Mouse (Mus musculus): ENCODE data around the gene Nif3l1.
A peak's percentile ranks its signal among the peaks of the same experiment; 100 is the strongest.

Gene Nif3l1

GRCm38 (mm10) chr1:58458175-58458574, 13.2 kb downstream of the Nif3l1 start:
- DNase-seq (ENCODE audit: low spot score), result no peak

GRCm38 (mm10) chr1:58458867-58459266, 13.9 kb downstream of the Nif3l1 start:
- DNase-seq (ENCODE audit: low spot score), result no peak

GRCm38 (mm10) chr1:58460566-58460965, 15.6 kb downstream of the Nif3l1 start:
- no peak for DNase-seq (ENCODE audit: low spot score)

DNA sequence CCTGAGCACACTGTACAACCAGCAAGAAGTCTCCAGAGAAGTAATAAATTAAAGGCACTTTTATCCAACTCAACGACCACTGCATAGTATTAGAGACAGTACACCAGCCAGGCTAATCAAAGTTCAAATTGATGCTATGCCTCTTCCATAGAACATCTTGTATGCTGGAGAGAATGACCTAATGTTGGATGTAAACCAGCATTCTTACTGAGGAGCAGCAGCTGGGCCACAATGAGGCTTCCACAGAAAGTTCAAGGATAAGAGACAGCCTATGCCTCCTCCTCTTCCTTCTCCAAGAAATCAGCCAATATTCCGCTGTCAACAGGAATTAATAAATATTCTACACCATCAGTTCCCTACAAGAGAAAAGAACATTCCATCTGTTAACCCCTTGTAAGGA, 19.0 kb downstream of the Nif3l1 start:
- DNase-seq (ENCODE audit: low spot score), result no peak

- DNase-seq (ENCODE audit: low spot score), result no peak
Measured at GRCm38 (mm10) chr1:58465042-58465441, 20.1 kb downstream of the Nif3l1 start.

- DNase-seq (ENCODE audit: low spot score), result no peak
Measured at GRCm38 (mm10) chr1:58465561-58465960, 20.6 kb downstream of the Nif3l1 start.

DNA sequence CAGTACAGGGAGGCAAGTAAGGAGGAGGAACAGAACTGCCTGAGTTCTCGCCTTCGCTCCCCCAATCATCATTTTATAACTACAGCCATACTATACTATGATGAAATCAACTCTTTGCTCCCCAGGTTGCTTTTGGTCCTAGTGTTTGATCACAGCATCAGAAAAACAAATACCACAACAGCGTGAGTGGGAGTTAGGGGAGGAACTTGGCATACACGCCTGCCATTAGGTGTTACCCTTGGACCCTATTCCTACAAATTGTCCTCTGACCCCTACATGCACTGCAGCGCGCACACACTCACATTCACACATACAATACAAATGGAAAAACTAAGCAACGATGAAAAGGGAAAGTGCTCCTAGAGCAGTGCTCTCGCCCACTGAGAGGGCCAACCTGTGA, 30.7 kb downstream of the Nif3l1 start:
- DNase-seq (ENCODE audit: low spot score), result no peak

GRCm38 (mm10) chr1:58482647-58483046, 37.7 kb downstream of the Nif3l1 start:
- DNase-seq (ENCODE audit: low spot score), result no peak

GRCm38 (mm10) chr1:58495603-58496002, 50.7 kb downstream of the Nif3l1 start:
- no peak for DNase-seq (ENCODE audit: low spot score)

GRCm38 (mm10) chr1:58497678-58498077, 52.7 kb downstream of the Nif3l1 start:
- no peak for DNase-seq (ENCODE audit: low spot score)

- no peak for DNase-seq (ENCODE audit: low spot score)
Measured at GRCm38 (mm10) chr1:58498758-58499157, 53.8 kb downstream of the Nif3l1 start.

- peak; percentile 67 for DNase-seq (ENCODE audit: low spot score)
Measured at GRCm38 (mm10) chr1:58503134-58503533, 58.2 kb downstream of the Nif3l1 start.

DNA sequence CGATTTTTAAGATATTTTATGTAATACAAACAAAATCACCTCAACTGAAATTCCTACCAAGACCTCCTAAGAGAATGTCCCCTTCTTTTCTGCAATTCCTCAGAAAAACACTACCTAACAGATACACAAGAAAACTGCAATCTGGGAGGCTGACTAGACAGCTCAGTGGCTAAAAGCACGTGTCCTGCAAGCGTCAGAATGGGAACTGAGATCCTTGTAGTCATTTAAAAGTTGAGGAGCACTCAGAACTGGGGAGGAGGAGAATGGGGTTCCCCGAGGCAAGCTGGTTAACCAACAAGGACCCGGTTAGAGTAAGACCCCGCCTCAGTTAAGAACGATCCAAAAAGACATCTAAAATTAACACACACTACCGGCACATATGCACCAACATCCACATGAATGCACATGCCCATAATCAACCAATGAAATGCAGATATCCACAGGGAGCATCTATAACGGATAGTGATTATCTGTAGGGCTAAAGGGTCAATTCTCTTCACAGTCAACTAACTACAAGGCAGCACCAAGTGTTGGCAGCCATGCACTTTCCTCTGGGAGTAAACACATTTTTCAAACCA, 58.9 kb downstream of the Nif3l1 start:
- peak; percentile 40 for DNase-seq (ENCODE audit: low spot score)

DNA sequence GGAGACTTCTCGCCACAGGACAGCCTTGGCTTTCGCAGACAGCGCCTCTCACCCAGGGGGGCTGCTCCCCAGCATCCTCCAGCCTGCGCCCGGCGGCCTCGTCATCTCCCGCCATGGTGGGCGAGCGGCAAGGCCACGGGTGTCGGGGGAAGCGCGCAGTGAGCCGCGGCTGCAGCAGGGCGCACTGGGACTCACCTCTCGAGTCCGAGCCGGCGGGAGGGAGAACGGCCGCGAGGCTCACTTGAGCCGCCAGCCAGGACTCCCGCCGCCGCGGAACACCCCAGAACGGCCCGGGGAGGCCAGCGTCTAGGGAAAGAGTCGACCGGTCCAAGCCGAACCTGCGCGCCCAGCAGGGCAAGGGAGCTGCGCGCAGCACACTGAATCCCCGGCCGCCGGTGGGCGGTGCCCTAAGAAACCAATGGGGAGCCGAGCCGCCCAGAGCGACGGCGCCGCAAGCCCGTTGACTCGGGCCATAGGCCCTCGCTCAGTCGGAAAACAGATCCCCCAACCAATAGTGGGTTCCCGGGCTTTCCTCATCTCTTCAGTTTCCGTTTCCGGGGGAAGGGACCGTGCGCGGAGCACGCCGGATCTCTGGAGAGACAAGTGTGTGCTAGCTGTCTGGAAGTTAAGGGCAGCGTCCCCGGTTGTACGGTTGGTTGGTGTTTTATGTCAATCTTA, 59.8 kb downstream of the Nif3l1 start, which contains the start of gene Orc2:
Gene Orc2, minus strand, starts transcription at position 533 of the 678 bp plus-strand sequence.
- peak; percentile 93 for DNase-seq (ENCODE audit: low spot score)

DNA sequence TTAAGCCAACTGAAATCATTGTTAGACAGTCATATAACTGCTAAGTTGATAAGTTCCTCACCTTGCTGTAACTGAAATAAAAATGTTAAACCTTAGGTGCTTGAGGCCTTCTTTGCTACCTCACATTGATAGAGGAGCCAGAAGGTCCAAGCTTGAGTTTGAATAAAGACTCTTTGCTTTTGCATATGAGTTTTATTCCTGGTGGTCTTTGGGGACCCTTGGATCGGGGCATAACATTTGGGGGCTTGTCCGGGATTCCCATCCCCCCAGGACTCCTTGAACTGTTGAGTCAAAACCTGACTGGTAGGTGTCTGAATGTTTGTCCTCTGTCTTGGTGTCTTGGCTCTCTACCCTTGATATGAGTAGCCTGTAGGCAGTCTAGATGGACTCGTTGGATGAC, 62.3 kb downstream of the Nif3l1 start:
- DNase-seq (ENCODE audit: low spot score), result no peak
